Mouse (Mus musculus): ENCODE measurements around the gene Ccdc162. TPM values are rescaled to one million over a fixed set of nuclear protein-coding genes. Genes with fewer than 3 reads are reported as not detected.

Ccdc162 gene
- polyA plus RNA-seq, 1 experiment from 2014 or later = 0.69 TPM

DNA sequence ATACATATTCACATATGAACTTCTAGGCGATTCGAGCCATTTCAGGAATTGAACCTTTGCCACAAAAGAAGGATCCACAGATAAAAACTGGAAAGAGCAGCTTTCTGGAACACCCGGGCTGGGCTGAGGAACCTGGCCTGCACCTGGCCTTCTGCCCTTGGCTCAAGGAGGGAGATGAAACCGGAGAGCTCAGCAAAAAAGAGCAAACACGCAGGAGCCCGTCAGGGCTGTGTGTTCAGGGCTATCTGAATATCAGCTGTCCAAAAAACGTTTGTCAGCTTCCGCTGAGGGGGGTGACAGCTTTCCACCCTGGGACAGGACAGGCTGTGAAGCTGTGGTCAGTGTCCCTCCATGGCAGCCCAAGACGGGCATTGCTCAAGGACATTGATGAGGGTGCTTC, 117.4 kb downstream of the Ccdc162 start:
- 73% methylated on average over 9 of the region's 9 CpGs for WGBS
- Histone ChIP-seq H3K4me1 (ENCODE audit: control insufficient read depth, insufficient read depth, low read length) (no peaks in the 10 kb centered on the region), H3K27ac (replicated peaks; ENCODE audit: low read depth, low read length) (no peak overlapping the region), H3K4me3 (ENCODE audit: low read depth, low read length) (no peak overlapping the region), H3K36me3 (replicated peaks; ENCODE audit: control insufficient read depth, insufficient read depth, low read depth, low read length) (no peaks in the 10 kb centered on the region), H3K9me3 (replicated peaks; ENCODE audit: control insufficient read depth, low read length) (no peaks in the 10 kb centered on the region), H3K4me2 (ENCODE audit: low read depth, low read length) (no peak overlapping the region), H3K9ac (replicated peaks; ENCODE audit: low read length) (no peak overlapping the region), H3K27me3 (ENCODE audit: control insufficient read depth, insufficient read depth, low read length) (no peaks in the 10 kb centered on the region)
- DNase-seq (ENCODE audit: low spot score) (no peak), ATAC-seq (replicated peaks; ENCODE audit: insufficient number of reproducible peaks, low FRiP score, low TSS enrichment, low read depth) (no peak)

DNA sequence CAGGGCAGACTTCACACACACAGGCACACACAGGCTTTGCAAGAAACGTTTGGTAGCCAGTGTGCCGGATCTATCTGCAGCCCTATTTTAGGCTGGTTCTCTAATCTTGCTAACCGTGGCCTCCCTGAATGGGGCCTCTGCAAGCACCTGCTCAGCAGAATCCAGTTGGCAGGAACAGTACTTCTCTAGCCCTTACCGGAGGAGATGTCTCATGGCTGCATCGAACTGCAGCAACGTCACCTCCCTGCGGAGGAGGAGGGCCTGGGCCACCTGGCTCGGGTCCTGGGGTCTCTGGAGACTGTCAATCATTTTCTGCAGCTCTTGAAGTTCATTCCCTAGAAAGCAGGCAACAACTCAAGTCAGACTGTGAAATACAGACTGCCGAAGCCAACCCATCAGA, 118.2 kb downstream of the Ccdc162 start:
- Histone ChIP-seq H3K4me1 (ENCODE audit: control insufficient read depth, insufficient read depth, low read length) (no peaks in the 10 kb centered on the region), H3K4me3 (ENCODE audit: low read depth, low read length) (no peak overlapping the region), H3K36me3 (replicated peaks; ENCODE audit: control insufficient read depth, insufficient read depth, low read depth, low read length) (no peaks in the 10 kb centered on the region), H3K9ac (replicated peaks; ENCODE audit: low read length) (no peak overlapping the region), H3K9me3 (replicated peaks; ENCODE audit: control insufficient read depth, low read length) (no peaks in the 10 kb centered on the region), H3K27ac (replicated peaks; ENCODE audit: low read depth, low read length) (no peak overlapping the region), H3K27me3 (ENCODE audit: control insufficient read depth, insufficient read depth, low read length) (no peaks in the 10 kb centered on the region), H3K4me2 (ENCODE audit: low read depth, low read length) (no peak overlapping the region)
- WGBS = 62% methylated on average over 9 of the region's 9 CpGs
- DNase-seq (ENCODE audit: low spot score) (no peak), ATAC-seq (replicated peaks; ENCODE audit: insufficient number of reproducible peaks, low FRiP score, low TSS enrichment, low read depth) (no peak)

- Histone ChIP-seq H3K9ac (replicated peaks; ENCODE audit: low read length) (no peak overlapping the region), H3K4me3 (ENCODE audit: low read depth, low read length) (no peak overlapping the region), H3K36me3 (replicated peaks; ENCODE audit: control insufficient read depth, insufficient read depth, low read depth, low read length) (no peaks in the 10 kb centered on the region), H3K9me3 (replicated peaks; ENCODE audit: control insufficient read depth, low read length) (no peaks in the 10 kb centered on the region), H3K27me3 (ENCODE audit: control insufficient read depth, insufficient read depth, low read length) (no peaks in the 10 kb centered on the region), H3K27ac (replicated peaks; ENCODE audit: low read depth, low read length) (no peak overlapping the region), H3K4me2 (ENCODE audit: low read depth, low read length) (no peak overlapping the region), H3K4me1 (ENCODE audit: control insufficient read depth, insufficient read depth, low read length) (no peaks in the 10 kb centered on the region)
- no peak for DNase-seq (ENCODE audit: low spot score)
- WGBS = 74% methylated on average over 3 of the region's 3 CpGs
- no peak for ATAC-seq (replicated peaks; ENCODE audit: insufficient number of reproducible peaks, low FRiP score, low TSS enrichment, low read depth)
These were observed 120.9 kb downstream of the Ccdc162 start for GRCm38 (mm10) chr10:41595550-41595949.

GRCm38 (mm10) chr10:41594957-41595356, 121.5 kb downstream of the Ccdc162 start:
- H3K27ac ChIP-seq (replicated peaks; ENCODE audit: low read depth, low read length) = no peak overlapping the region
- H3K4me3 ChIP-seq (ENCODE audit: low read depth, low read length) = no peak overlapping the region
- no peak overlapping the region for H3K9ac ChIP-seq (replicated peaks; ENCODE audit: low read length)
- WGBS = 81% methylated on average over 2 of the region's 2 CpGs
- no peaks in the 10 kb centered on the region for H3K36me3 ChIP-seq (replicated peaks; ENCODE audit: control insufficient read depth, insufficient read depth, low read depth, low read length)
- H3K9me3 ChIP-seq (replicated peaks; ENCODE audit: control insufficient read depth, low read length) = no peaks in the 10 kb centered on the region
- no peaks in the 10 kb centered on the region for H3K4me1 ChIP-seq (ENCODE audit: control insufficient read depth, insufficient read depth, low read length)
- DNase-seq (ENCODE audit: low spot score) (peak; percentile 18), ATAC-seq (replicated peaks; ENCODE audit: insufficient number of reproducible peaks, low FRiP score, low TSS enrichment, low read depth) (no peak)
- H3K4me2 ChIP-seq (ENCODE audit: low read depth, low read length) = no peak overlapping the region
- no peaks in the 10 kb centered on the region for H3K27me3 ChIP-seq (ENCODE audit: control insufficient read depth, insufficient read depth, low read length)

- Histone ChIP-seq H3K4me2 (ENCODE audit: low read depth, low read length) (no peak overlapping the region), H3K27ac (replicated peaks; ENCODE audit: low read depth, low read length) (no peak overlapping the region), H3K4me3 (ENCODE audit: low read depth, low read length) (no peak overlapping the region), H3K9me3 (replicated peaks; ENCODE audit: control insufficient read depth, low read length) (no peaks in the 10 kb centered on the region), H3K36me3 (replicated peaks; ENCODE audit: control insufficient read depth, insufficient read depth, low read depth, low read length) (no peaks in the 10 kb centered on the region), H3K4me1 (ENCODE audit: control insufficient read depth, insufficient read depth, low read length) (no peaks in the 10 kb centered on the region), H3K9ac (replicated peaks; ENCODE audit: low read length) (no peak overlapping the region), H3K27me3 (ENCODE audit: control insufficient read depth, insufficient read depth, low read length) (no peaks in the 10 kb centered on the region)
- DNase-seq (ENCODE audit: low spot score) (no peak), ATAC-seq (replicated peaks; ENCODE audit: insufficient number of reproducible peaks, low FRiP score, low TSS enrichment, low read depth) (no peak)
- WGBS = 91% methylated on average over 8 of the region's 8 CpGs
These were observed 122.0 kb downstream of the Ccdc162 start for GRCm38 (mm10) chr10:41594433-41594832.

- DNase-seq (ENCODE audit: low spot score) (no peak), ATAC-seq (replicated peaks; ENCODE audit: insufficient number of reproducible peaks, low FRiP score, low TSS enrichment, low read depth) (no peak)
- no peak overlapping the region for H3K9ac ChIP-seq (replicated peaks; ENCODE audit: low read length)
- H3K4me1 ChIP-seq (ENCODE audit: control insufficient read depth, insufficient read depth, low read length) = no peaks in the 10 kb centered on the region
- WGBS = 88% methylated on average over 2 of the region's 2 CpGs
- H3K27ac ChIP-seq (replicated peaks; ENCODE audit: low read depth, low read length) = no peak overlapping the region
- H3K36me3 ChIP-seq (replicated peaks; ENCODE audit: control insufficient read depth, insufficient read depth, low read depth, low read length) = no peaks in the 10 kb centered on the region
- H3K9me3 ChIP-seq (replicated peaks; ENCODE audit: control insufficient read depth, low read length) = no peaks in the 10 kb centered on the region
- H3K4me2 ChIP-seq (ENCODE audit: low read depth, low read length) = no peak overlapping the region
- no peak overlapping the region for H3K4me3 ChIP-seq (ENCODE audit: low read depth, low read length)
- no peaks in the 10 kb centered on the region for H3K27me3 ChIP-seq (ENCODE audit: control insufficient read depth, insufficient read depth, low read length)
These were observed 127.8 kb downstream of the Ccdc162 start for GRCm38 (mm10) chr10:41588616-41589015.

GRCm38 (mm10) chr10:41586947-41587852, 129.2 kb downstream of the Ccdc162 start:
- DNase-seq (ENCODE audit: low spot score) (no peak), ATAC-seq (replicated peaks; ENCODE audit: insufficient number of reproducible peaks, low FRiP score, low TSS enrichment, low read depth) (no peak)
- Histone ChIP-seq H3K27ac (replicated peaks; ENCODE audit: low read depth, low read length) (no peak overlapping the region), H3K36me3 (replicated peaks; ENCODE audit: control insufficient read depth, insufficient read depth, low read depth, low read length) (no peaks in the 10 kb centered on the region), H3K4me1 (ENCODE audit: control insufficient read depth, insufficient read depth, low read length) (no peaks in the 10 kb centered on the region; the same call in 1 of the 2 replicates), H3K9ac (replicated peaks; ENCODE audit: low read length) (no peak overlapping the region), H3K9me3 (replicated peaks; ENCODE audit: control insufficient read depth, low read length) (no peaks in the 10 kb centered on the region), H3K27me3 (ENCODE audit: control insufficient read depth, insufficient read depth, low read length) (no peaks in the 10 kb centered on the region), H3K4me3 (ENCODE audit: low read depth, low read length) (no peak overlapping the region), H3K4me2 (ENCODE audit: low read depth, low read length) (no peak overlapping the region)
- WGBS = 81% methylated on average over 18 of the region's 18 CpGs

- no peak overlapping the region for H3K4me3 ChIP-seq (ENCODE audit: low read depth, low read length)
These were observed 133.1 kb downstream of the Ccdc162 start for GRCm38 (mm10) chr10:41583383-41583782.

More at GRCm38 (mm10) chr10:41583383-41583782, 133.1 kb downstream of the Ccdc162 start:
- Histone ChIP-seq H3K9me3 (replicated peaks; ENCODE audit: control insufficient read depth, low read length) (no peaks in the 10 kb centered on the region), H3K36me3 (replicated peaks; ENCODE audit: control insufficient read depth, insufficient read depth, low read depth, low read length) (no peaks in the 10 kb centered on the region), H3K27me3 (ENCODE audit: control insufficient read depth, insufficient read depth, low read length) (no peaks in the 10 kb centered on the region), H3K4me2 (ENCODE audit: low read depth, low read length) (no peak overlapping the region), H3K27ac (replicated peaks; ENCODE audit: low read depth, low read length) (0 out of 2 replicates have a peak overlapping the region, but pooled peaks have one; percentile 43), H3K4me1 (ENCODE audit: control insufficient read depth, insufficient read depth, low read length) (no peaks in the 10 kb centered on the region; the same call in 1 of the 2 replicates), H3K9ac (replicated peaks; ENCODE audit: low read length) (no peak overlapping the region)
- WGBS = 35% methylated on average over 6 of the region's 6 CpGs
- peak; percentile 25 for DNase-seq (ENCODE audit: low spot score)
- peak; percentile 39; the same call in 1 of the 2 replicates for ATAC-seq (replicated peaks; ENCODE audit: insufficient number of reproducible peaks, low FRiP score, low TSS enrichment, low read depth)

Data from embryonic facial prominence, embryonic 11.5 days (tissue).